Mouse (Mus musculus) heart, postnatal 36 days (tissue): ENCODE measurements around the gene Dst. TPM values are rescaled to one million over a fixed set of nuclear protein-coding genes. Genes with fewer than 3 reads are reported as not detected.
A peak's percentile ranks its signal among the peaks of the same experiment; 100 is the strongest.
"Not testable (repeated sequence)": the region's sequence is repeated elsewhere in the genome, so short reads cannot be mapped to it uniquely, and the experiment has no call there.

ENCODE experiments used
- DNase-seq, 2 experiments: peaks; one replicate each; pipeline ENCODE4 v3.0.0; 2021 to 2022
- intact Hi-C: fragments of 180-260 bp; cut with DNase I; formaldehyde crosslinking; loops from one replicate; pipeline ENCODE4 v1.15.1; 2025
- microRNA-seq, 2 experiments: library from miRNA; unstranded; fragments of <30 nt; microRNA quantifications; one replicate each; pipeline ENCODE4 v1.2.0; 2021; ENCODE audit warnings: borderline number of aligned reads in 2 of 2
- total RNA-seq, 2 experiments: library from RNA; stranded (reverse); gene quantifications; 2 replicates each; pipeline ENCODE4 v1.2.3; 2021

Dst gene
- total RNA-seq, 2 experiments from 2014 or later: 392 to 396 TPM

DNA sequence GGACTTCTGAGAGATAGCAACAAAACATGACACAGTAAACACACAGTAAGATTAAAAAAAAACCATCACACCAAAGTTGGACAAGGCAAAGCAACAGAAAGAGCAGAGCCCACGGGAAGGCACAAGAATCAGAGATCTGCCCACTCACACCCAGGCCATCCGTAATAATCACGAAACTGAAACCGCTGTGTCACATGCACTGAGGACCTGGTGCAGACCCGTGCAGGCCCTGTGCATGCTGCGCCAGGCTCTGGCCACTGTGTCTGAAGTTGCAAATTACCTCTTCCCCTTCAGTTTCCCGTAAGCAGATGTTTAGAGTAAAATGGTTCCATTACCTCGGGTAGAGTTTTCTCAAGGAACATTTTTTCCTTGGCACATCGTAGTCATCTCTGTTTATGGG is 389.6 kb downstream of the Dst start:
- no peak for DNase-seq
- intact Hi-C loops: no loop called here

DNA sequence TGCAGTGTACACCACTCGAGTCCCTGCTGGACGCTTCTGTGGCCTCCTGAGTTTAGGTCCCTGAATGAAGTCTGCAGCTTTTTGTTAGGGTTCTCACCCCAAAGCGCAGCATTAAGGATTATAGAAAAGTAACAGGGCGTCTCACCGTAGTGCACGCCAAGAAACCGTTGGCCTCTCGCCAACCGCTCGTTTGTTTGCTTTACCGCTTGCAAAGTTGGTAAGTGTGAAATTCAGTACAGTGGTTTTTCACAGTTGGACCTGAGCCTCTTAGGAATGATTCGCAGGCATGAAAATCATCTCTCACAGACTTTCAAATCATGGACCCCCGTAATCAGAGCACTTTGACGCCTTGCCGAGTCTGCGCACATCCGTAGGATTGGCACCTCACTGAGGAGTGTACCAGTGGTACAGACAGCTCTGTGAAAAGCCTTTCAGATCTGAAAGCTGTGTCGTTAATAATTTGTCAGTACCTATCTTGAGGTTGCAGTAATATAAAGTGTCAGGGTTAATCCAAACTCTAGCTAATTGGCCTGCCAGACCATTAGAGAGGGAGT is 390.7 kb downstream of the Dst start:
- intact Hi-C loops: no loop called here
- peak in 1 of 2 experiments; percentile 66 for DNase-seq

DNA sequence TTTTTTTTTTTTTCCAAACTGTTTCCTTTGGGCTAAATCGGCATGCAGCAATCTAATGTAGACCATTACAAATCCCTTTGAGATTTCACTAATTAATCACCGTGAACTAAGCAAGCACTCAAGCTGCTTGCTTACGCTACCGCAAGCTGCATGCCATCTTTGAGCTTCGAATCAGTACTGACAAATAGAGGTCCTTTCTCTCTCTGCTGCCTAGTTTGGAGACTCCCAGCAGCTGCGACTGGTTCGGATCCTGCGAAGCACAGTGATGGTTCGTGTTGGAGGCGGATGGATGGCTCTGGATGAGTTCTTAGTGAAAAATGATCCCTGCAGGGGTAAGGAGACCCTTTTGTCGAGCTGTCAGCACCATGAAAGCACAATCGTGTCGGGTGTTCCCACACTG is 391.5 kb downstream of the Dst start:
- no peak for DNase-seq
- intact Hi-C loops: no loop called here

DNA sequence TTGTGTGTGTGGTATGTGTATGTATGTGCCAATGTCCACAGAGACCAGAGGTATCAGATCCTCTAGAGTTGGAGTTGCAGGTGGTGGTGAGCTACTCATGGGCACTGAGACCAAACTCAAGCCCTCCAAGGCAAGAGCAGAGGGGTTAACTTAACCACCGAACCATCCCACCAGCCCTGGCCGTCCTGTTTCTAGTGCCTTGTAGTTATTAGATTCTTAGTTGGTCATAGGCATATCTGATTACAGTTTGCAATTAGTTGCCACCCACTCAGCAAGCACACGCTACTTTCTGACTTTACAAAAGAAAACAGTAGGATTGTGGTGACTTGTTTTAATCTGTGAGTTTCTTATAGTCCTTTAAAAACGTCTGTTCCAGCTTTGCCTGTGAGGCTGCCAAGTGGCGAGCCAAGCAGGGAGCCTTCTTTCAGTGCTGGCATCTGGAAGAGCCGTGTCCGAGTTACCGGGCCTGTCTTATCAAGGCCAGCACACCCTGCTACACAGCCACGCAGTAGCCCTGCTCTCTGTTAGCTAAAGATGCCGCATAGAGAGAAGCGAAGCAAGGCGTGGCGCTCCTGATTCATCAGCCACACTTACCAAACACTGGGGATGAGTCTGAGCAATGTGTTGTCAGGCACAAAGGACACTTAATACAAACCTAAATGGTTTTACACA is 392.4 kb downstream of the Dst start:
- intact Hi-C loops: loop anchor here (5.0 kb wide), 1 partner anchor 92 kb away; no protein-coding TSS in a partner anchor
- DNase-seq: no peak

DNA sequence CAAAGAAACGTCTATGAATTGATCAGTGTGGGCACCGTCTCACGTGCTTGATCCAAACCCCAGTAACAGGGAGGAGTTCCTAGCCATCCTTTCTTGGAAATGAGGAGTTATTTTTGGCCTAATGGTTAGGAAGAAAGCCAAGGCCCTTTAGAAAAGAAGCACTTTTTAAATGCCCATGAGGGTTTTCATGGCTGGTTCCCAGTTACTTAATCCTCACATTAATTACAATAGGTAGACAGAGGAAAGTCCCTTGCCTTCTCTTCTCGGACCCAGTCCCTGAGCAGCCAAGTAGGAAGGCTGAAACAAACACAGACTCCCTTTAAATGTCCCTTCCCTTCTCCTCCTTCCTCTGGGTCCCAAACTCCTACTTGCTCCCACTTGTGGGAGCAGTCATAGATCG is 396.2 kb downstream of the Dst start:
- intact Hi-C loops: loop anchor here (5.0 kb wide), 1 partner anchor 88 kb away; no protein-coding TSS in a partner anchor
- no peak for DNase-seq

- DNase-seq: no peak
- intact Hi-C loops: no loop called here
These were observed 398.7 kb downstream of the Dst start for GRCm38 (mm10) chr1:34306741-34307140.

GRCm38 (mm10) chr1:34307191-34307590 is 399.2 kb downstream of the Dst start:
- intact Hi-C loops: no loop called here
- no peak for DNase-seq

DNA sequence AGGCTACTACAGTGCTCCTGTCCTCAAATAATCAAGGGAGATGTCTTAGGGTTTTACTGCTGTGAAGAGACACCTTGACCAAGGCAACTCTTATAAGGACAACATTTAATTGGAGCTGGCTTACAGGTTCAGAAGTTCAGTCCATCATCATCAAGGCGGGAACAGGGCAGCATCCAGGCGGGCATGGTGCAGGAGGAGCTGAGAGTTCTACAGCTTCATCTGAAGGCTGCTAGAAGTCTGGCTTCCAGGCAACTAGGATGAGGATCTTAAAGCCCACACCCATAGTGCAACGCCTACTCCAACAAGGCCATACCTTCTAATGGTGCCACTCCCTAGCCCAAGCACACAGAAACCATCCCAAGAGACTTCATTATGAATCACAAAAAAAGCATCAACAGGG is 400.8 kb downstream of the Dst start:
- DNase-seq, intact Hi-C loops: not testable (repeated sequence)

DNA sequence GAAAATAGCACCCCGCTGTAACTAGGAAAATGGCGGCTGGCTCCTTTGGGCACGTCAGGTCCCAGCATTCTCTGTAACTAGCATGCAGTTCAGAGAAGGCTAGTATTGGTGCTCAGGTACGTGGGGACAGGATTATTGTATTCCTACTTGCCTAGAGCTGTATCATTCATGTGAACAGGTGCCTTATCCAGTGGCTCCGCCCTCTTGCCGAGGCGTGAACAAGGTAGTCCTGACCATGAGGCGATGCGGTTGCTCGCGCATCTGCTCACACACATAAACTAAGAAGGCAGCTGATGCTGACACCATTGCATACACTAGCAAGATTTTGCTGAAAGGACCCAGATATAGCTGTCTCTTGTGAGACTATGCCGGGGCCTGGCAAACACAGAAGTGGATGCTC is 401.4 kb downstream of the Dst start:
- intact Hi-C loops: no loop called here
- DNase-seq: no peak

DNA sequence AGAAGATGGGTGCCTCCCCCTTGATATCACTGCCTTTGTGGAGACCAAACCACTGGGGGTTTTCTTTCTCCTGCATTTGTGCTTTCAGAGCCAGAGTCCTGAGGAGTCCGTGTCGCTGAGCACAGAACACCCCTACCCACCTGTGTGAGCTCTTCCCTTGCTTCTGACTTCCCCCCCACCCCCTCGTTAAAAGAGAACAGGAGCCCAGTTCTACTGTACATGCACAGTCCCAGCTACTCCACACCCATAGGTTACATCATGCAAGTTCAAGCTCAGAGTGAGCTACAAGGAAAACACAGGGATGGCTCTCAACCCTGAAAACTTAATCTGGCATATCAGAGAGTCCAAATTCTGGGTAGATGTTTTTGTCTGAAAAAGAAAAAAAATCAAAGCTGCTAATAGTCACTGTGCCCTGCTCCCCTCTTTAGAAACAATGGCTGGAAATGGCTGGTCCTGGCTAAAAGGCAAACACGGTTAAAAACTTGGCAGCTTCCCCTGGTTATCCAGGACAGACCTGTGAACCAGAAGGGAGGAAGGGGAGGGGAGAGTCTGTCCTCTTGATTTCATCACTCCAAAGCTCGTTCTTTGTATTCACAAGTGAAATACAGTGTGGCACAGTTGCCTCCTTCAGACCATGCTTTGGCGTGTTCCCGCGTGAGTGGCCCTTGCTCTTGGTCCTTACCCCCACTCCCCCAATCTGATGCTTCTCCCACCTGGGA is 402.7 kb downstream of the Dst start:
- DNase-seq: no peak
- intact Hi-C loops: no loop called here

GRCm38 (mm10) chr1:34312806-34313205 is 404.8 kb downstream of the Dst start:
- DNase-seq: no peak
- intact Hi-C loops: loop anchor here (2.0 kb wide), 1 partner anchor 74 kb away; no protein-coding TSS in a partner anchor

- intact Hi-C loops: no loop called here
- no peak for DNase-seq
These were observed 407.4 kb downstream of the Dst start for GRCm38 (mm10) chr1:34315381-34315780.

- DNase-seq: no peak
- intact Hi-C loops: no loop called here
These were observed 416.2 kb downstream of the Dst start for GRCm38 (mm10) chr1:34324255-34324654.

GRCm38 (mm10) chr1:34328606-34329005 is 420.6 kb downstream of the Dst start:
- intact Hi-C loops: no loop called here
- DNase-seq: no peak

- intact Hi-C loops: no loop called here
- no peak for DNase-seq
These were observed 423.7 kb downstream of the Dst start for GRCm38 (mm10) chr1:34331767-34332166.

Small RNA genes within 50 kb of the gene (microRNA-seq; reads per million reads assigned to microRNA genes)
- 0 reads per million in 2 experiments for gene Mir6896

Other genes starting within 250 kb of the Dst start
- gene Prim2, start 238.4 kb upstream of the Dst start, total RNA-seq: 1 to 10 TPM; 2.4 TPM
- 1 to 10 TPM; 6.2 to 6.3 TPM for gene Rab23, start 188.3 kb upstream of the Dst start, total RNA-seq
- gene Bag2, start 150.4 kb upstream of the Dst start, total RNA-seq: 10 to 100 TPM; 32.7 to 33.2 TPM
- 10 to 100 TPM; 13.5 to 16.2 TPM for gene Zfp451, start 93.6 kb upstream of the Dst start, total RNA-seq
- 1 to 10 TPM; 2.1 to 2.2 TPM for gene Bend6, start 409 bp upstream of the Dst start, total RNA-seq